Mouse (Mus musculus): Measurements from ENCODE around the gene Cep41. TPM values are rescaled to one million over a fixed set of nuclear protein-coding genes. Genes with fewer than 3 reads are reported as not detected.

Gene Cep41
- polyA plus RNA-seq, 1 experiment from 2014 or later: 4.7 TPM

DNA sequence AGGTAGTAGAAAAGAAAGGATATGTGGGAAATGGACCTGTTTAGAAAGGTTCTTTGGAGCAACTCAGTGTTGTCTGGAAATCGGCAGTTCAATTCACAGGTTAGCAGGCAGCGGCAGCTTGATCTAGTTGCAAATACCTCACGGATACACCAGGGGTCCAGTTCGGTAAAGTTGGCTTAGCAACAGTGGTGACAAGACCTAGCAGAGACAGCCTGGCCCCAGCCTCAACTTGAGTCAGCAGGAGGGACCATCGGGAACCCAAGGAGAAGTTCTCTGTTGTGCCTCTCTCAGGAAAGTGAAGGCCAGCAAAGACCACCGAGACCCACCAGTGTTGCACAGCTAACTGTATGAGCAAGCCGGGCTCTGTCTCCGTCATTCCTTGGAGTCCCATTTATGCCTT is 1.6 kb upstream of the Cep41 start:
- Histone ChIP-seq H3K4me3 (ENCODE audit: low read depth, low read length) (no peak overlapping the region), H3K36me3 (ENCODE audit: control insufficient read depth, insufficient read depth, low read length) (no peaks in the 10 kb centered on the region), H3K9ac (ENCODE audit: low read length) (no peak overlapping the region), H3K9me3 (ENCODE audit: control insufficient read depth, low read length) (no peaks in the 10 kb centered on the region), H3K27me3 (ENCODE audit: control insufficient read depth, insufficient read depth, low read length) (no peaks in the 10 kb centered on the region), H3K4me1 (replicated peaks; ENCODE audit: control insufficient read depth, insufficient read depth) (peaks cover 5% of the 10 kb centered on the region; the same call in 1 of the 2 replicates), H3K4me2 (replicated peaks; ENCODE audit: low read depth) (no peak overlapping the region), H3K27ac (replicated peaks) (no peak overlapping the region)
- DNase-seq (ENCODE audit: low spot score): no peak
- TF ChIP-seq CTCF (IDR thresholded peaks at IDR 0.05; ENCODE audit: low read depth) (no peak), EP300 (optimal IDR thresholded peaks at IDR 0.05) (no peak)
- 90% methylated on average over 8 of the region's 8 CpGs for WGBS
- ATAC-seq (ENCODE audit: low FRiP score, low TSS enrichment): no peak

DNA sequence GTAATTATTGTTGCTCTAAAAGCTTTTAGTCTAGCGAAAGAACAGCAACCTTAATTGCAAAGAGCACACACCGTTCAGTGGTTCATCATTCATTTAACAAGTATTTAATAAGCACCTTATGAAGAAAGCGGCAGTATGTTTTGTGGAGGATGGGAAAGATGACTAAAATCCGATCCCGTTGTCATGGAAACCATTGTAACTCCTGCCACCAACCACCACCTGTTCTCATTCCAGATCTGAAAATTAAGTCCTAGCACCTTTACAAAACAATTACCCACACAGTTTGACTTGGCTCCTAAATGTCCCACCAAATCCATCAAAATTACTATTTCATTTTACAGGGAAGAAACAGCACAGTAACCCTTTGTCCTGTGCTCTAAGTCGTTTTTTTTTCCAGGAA is 660 bp upstream of the Cep41 start:
- H3K27me3 ChIP-seq (ENCODE audit: control insufficient read depth, insufficient read depth, low read length): no peaks in the 10 kb centered on the region
- peaks cover 5% of the 10 kb centered on the region; the same call in 1 of the 2 replicates for H3K4me1 ChIP-seq (replicated peaks; ENCODE audit: control insufficient read depth, insufficient read depth)
- DNase-seq (ENCODE audit: low spot score) (no peak), ATAC-seq (ENCODE audit: low FRiP score, low TSS enrichment) (no peak)
- H3K4me2 ChIP-seq (replicated peaks; ENCODE audit: low read depth): peak overlapping the region; percentile 72
- TF ChIP-seq CTCF (IDR thresholded peaks at IDR 0.05; ENCODE audit: low read depth) (no peak), EP300 (optimal IDR thresholded peaks at IDR 0.05) (no peak)
- peak overlapping the region; percentile 63 for H3K4me3 ChIP-seq (ENCODE audit: low read depth, low read length)
- H3K27ac ChIP-seq (replicated peaks): no peak overlapping the region
- no peaks in the 10 kb centered on the region for H3K36me3 ChIP-seq (ENCODE audit: control insufficient read depth, insufficient read depth, low read length)
- H3K9me3 ChIP-seq (ENCODE audit: control insufficient read depth, low read length): no peaks in the 10 kb centered on the region
- WGBS: 38% methylated on average over 6 of the region's 6 CpGs
- no peak overlapping the region for H3K9ac ChIP-seq (ENCODE audit: low read length)

DNA sequence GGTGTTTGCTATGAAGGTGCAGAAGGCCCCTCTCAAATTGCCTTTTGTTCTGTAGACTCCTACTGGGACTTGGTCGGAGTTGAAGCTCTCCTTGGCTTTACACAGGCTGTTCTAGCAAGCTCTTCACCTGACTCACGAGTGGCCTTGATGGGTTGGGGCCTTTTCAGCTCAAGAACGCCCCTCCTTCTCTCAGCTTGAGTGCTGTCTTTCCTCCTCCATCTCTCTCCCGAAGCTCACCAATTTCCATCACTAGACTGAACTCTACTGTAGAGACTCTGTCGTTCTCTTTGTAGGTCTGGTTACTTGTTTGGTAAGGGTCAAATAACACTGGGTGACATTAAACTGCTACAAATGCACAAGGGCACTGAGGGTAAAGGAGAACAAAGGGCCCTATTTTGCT is 723 bp downstream of the Cep41 start:
- DNase-seq (ENCODE audit: low spot score) (no peak), ATAC-seq (ENCODE audit: low FRiP score, low TSS enrichment) (no peak)
- H3K27ac ChIP-seq (replicated peaks): peak overlapping the region; percentile 83
- H3K27me3 ChIP-seq (ENCODE audit: control insufficient read depth, insufficient read depth, low read length): no peaks in the 10 kb centered on the region
- peak overlapping the region; percentile 63 for H3K4me3 ChIP-seq (ENCODE audit: low read depth, low read length)
- peak overlapping the region; percentile 72 for H3K4me2 ChIP-seq (replicated peaks; ENCODE audit: low read depth)
- H3K36me3 ChIP-seq (ENCODE audit: control insufficient read depth, insufficient read depth, low read length): no peaks in the 10 kb centered on the region
- H3K9me3 ChIP-seq (ENCODE audit: control insufficient read depth, low read length): no peaks in the 10 kb centered on the region
- peaks cover 5% of the 10 kb centered on the region; the same call in 1 of the 2 replicates for H3K4me1 ChIP-seq (replicated peaks; ENCODE audit: control insufficient read depth, insufficient read depth)
- peak overlapping the region; percentile 69 for H3K9ac ChIP-seq (ENCODE audit: low read length)
- TF ChIP-seq CTCF (IDR thresholded peaks at IDR 0.05; ENCODE audit: low read depth) (no peak), EP300 (optimal IDR thresholded peaks at IDR 0.05) (no peak)
- WGBS: 64% methylated on average over 5 of the region's 5 CpGs

DNA sequence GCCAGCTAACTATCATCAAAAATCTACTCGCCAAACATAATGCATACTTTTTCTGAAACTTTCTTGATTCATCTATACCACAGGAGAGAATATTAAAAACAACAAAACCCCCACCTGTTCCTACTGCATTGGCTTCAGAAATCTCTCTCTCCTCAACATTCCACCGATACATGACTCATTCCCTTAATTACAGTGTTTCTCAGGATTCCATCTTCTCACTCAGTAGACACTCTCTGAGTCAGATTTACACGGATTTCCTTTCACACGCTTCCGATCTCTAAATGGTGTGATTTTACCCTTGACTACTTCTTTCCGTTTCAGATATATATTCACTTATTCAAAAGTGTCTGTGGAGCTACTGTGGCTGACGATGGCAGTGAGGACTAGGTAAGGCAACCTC is 6.4 kb downstream of the Cep41 start:
- ATAC-seq (ENCODE audit: low FRiP score, low TSS enrichment) (no peak), DNase-seq (ENCODE audit: low spot score) (no peak)
- 74% methylated on average over 7 of the region's 7 CpGs for WGBS
- Histone ChIP-seq H3K4me2 (replicated peaks; ENCODE audit: low read depth) (no peak overlapping the region), H3K4me1 (replicated peaks; ENCODE audit: control insufficient read depth, insufficient read depth) (no peaks in the 10 kb centered on the region), H3K9ac (ENCODE audit: low read length) (no peak overlapping the region), H3K27me3 (ENCODE audit: control insufficient read depth, insufficient read depth, low read length) (no peaks in the 10 kb centered on the region), H3K36me3 (ENCODE audit: control insufficient read depth, insufficient read depth, low read length) (no peaks in the 10 kb centered on the region), H3K27ac (replicated peaks) (no peak overlapping the region), H3K9me3 (ENCODE audit: control insufficient read depth, low read length) (no peaks in the 10 kb centered on the region), H3K4me3 (ENCODE audit: low read depth, low read length) (no peak overlapping the region)
- TF ChIP-seq CTCF (IDR thresholded peaks at IDR 0.05; ENCODE audit: low read depth) (no peak), EP300 (optimal IDR thresholded peaks at IDR 0.05) (no peak)

DNA sequence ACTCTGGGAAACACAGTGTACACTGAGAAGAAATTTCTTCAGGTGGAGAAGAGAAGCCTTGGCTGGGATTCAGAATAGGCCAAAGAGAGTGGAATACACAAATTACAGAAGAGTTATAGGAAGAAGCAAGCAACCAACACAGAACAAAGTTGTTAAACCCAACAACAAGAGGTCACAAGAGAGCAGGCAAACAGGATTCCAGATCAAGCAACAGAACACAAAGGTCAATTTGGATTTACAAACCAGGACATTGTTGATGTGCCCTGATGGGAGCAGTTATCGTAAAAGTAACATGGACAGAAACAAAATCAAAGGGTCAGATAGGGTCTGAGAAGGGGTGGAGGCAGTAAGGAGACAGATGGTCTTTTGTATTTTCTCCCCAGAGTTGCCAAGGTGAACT is 9.0 kb downstream of the Cep41 start:
- H3K4me3 ChIP-seq (ENCODE audit: low read depth, low read length): no peak overlapping the region
- no peak for ATAC-seq (ENCODE audit: low FRiP score, low TSS enrichment)
- no peak for DNase-seq (ENCODE audit: low spot score)
- no peaks in the 10 kb centered on the region for H3K9me3 ChIP-seq (ENCODE audit: control insufficient read depth, low read length)
- H3K36me3 ChIP-seq (ENCODE audit: control insufficient read depth, insufficient read depth, low read length): no peaks in the 10 kb centered on the region
- 0 out of 2 replicates have a peak, but pooled peaks cover under 1% of the 10 kb centered on the region for H3K4me1 ChIP-seq (replicated peaks; ENCODE audit: control insufficient read depth, insufficient read depth)
- no peak overlapping the region for H3K9ac ChIP-seq (ENCODE audit: low read length)
- WGBS: 92% methylated on average over 1 of the region's 1 CpGs
- H3K4me2 ChIP-seq (replicated peaks; ENCODE audit: low read depth): no peak overlapping the region
- no peak overlapping the region for H3K27ac ChIP-seq (replicated peaks)
- H3K27me3 ChIP-seq (ENCODE audit: control insufficient read depth, insufficient read depth, low read length): no peaks in the 10 kb centered on the region
- TF ChIP-seq EP300 (optimal IDR thresholded peaks at IDR 0.05) (no peak), CTCF (IDR thresholded peaks at IDR 0.05; ENCODE audit: low read depth) (no peak)

DNA sequence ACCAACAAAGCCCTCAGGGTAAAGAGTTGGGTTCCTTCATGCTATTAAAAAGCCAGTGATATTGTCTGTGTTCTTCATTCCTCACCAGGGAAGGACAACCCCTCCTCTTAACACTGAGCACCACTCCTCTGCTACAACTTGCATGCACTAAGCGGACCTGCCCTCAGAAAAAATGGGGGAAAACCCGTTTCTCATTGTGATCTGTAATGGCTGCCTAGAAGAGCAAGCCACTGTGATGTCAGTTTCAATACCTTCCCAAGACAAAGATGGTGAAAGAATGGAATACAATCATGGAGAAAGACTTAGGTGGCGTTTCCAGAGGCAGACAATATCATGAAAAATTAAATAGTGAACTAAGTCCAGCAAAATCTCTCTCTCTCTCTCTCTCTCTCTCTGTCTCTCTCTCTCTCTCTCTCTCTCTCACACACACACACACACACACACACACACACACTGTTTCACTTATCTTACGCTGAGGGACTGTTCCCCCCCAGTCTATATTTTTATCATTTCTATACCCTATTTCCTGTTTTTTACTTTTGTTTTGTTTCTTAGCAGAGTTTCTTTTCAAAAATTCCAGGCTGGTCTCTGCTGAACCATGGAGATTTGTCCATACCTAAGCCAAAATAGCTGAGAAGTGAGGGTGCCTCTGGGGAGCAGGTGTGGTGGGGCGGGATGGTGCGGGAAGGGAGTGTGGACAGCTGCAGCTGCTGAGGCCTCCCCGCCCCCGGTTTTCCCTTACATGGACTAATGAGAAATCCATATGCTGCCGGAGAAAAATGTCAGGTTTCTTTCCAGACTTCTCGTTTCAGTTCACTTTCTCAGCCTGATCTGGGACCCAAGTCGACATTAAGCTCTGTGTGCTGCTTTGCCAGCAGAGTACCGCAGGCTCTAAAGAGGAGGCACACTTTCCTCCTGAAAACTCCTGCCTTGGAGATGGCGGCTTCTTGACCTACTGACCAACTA is 11.3 kb downstream of the Cep41 start:
- peak; percentile 74 for ATAC-seq (ENCODE audit: low FRiP score, low TSS enrichment)
- H3K4me2 ChIP-seq (replicated peaks; ENCODE audit: low read depth): peak overlapping the region; percentile 31; the same call in 1 of the 2 replicates
- 34% methylated on average over 13 of the region's 13 CpGs for WGBS
- H3K9ac ChIP-seq (ENCODE audit: low read length): peak overlapping the region; percentile 35; the same call in 1 of the 2 replicates
- H3K4me3 ChIP-seq (ENCODE audit: low read depth, low read length): no peak overlapping the region; the same call in 1 of the 2 replicates
- H3K9me3 ChIP-seq (ENCODE audit: control insufficient read depth, low read length): no peaks in the 10 kb centered on the region
- peak overlapping the region; percentile 82 for H3K27ac ChIP-seq (replicated peaks)
- 0 out of 2 replicates have a peak, but pooled peaks cover 2% of the 10 kb centered on the region for H3K4me1 ChIP-seq (replicated peaks; ENCODE audit: control insufficient read depth, insufficient read depth)
- peak; percentile 42 for DNase-seq (ENCODE audit: low spot score)
- no peaks in the 10 kb centered on the region for H3K36me3 ChIP-seq (ENCODE audit: control insufficient read depth, insufficient read depth, low read length)
- H3K27me3 ChIP-seq (ENCODE audit: control insufficient read depth, insufficient read depth, low read length): no peaks in the 10 kb centered on the region
- no peak for TF ChIP-seq EP300 (optimal IDR thresholded peaks at IDR 0.05)
- TF ChIP-seq CTCF (IDR thresholded peaks at IDR 0.05; ENCODE audit: low read depth): no peak

All from stomach, postnatal 0 days (tissue).